Mouse (Mus musculus): ENCODE data around the gene Gm20388. TPM values are rescaled to one million over a fixed set of nuclear protein-coding genes. Genes with fewer than 3 reads are reported as not detected.

Gene Gm20388
- polyA plus RNA-seq, 1 experiment: 10.6 TPM

DNA sequence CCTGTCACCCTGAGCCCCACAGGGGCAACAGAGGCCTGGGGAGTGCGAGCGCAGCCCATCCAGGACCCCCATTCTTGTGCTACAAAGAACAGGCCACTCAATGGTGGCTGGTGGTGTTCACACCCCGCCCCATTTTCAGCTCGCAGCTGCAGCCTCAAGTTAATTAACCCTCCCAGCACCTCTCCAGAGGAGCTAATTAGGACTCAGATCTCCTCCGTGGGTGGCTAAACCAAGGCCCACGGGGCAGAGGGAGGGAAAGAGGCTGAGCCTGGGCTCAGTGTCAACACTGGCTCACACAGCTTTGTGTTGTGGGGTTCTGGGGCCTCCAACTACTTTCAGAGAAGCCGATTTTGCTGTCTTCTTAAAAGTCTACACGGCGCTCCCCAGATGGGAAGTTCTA lies 393.5 kb downstream of the Gm20388 start:
- TF ChIP-seq POLR2A (IDR thresholded peaks at IDR 0.05; ENCODE audit: borderline replicate concordance, control insufficient read depth, low read depth, low read length) (no peak), CTCF (IDR thresholded peaks at IDR 0.05; ENCODE audit: control insufficient read depth, insufficient read depth, low read length) (no peak)
- Histone ChIP-seq H3K27ac (ENCODE audit: control insufficient read depth, insufficient read depth, low read depth, low read length, poor library complexity) (no peak overlapping the region; the same call in 1 of the 2 replicates), H3K4me3 (replicated peaks; ENCODE audit: control insufficient read depth, low read depth, low read length) (no peak overlapping the region), H3K4me1 (ENCODE audit: control insufficient read depth, insufficient read depth, low read length) (peaks cover 1% of the 10 kb centered on the region; the same call in 1 of the 2 replicates)
- WGBS: 85% methylated on average over 9 of the region's 9 CpGs

DNA sequence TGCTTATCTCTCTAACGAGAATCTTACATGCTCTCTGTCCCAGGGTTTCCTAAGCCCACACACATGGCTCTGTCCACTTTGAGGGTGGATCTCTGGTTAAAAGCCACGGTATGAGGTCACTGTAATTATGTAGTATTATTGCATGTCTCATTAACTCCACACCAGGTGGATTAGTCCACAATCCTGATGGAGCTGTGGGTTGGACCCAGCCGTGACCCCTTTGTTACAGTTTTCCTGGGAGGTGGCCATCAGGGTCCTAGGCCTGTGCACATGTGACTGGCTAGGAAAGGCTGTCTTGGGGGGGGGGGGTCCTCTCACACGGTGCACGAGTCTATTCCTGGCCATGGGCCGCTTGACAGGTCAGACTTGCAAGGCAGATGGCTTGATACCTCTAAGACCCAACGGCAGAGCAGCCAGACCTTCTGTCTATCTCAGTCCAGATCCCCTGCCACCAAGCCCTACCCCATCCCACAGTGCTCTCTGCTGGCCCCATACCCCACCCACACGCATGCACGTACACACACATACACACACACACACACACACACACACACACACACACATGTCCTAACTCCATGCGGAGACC lies 395.3 kb downstream of the Gm20388 start:
- Histone ChIP-seq H3K4me3 (replicated peaks; ENCODE audit: control insufficient read depth, low read depth, low read length) (no peak overlapping the region), H3K4me1 (ENCODE audit: control insufficient read depth, insufficient read depth, low read length) (peaks cover 1% of the 10 kb centered on the region; the same call in 1 of the 2 replicates), H3K27ac (ENCODE audit: control insufficient read depth, insufficient read depth, low read depth, low read length, poor library complexity) (no peak overlapping the region)
- 83% methylated on average over 10 of the region's 10 CpGs for WGBS
- TF ChIP-seq CTCF (IDR thresholded peaks at IDR 0.05; ENCODE audit: control insufficient read depth, insufficient read depth, low read length) (no peak), POLR2A (IDR thresholded peaks at IDR 0.05; ENCODE audit: borderline replicate concordance, control insufficient read depth, low read depth, low read length) (no peak)

DNA sequence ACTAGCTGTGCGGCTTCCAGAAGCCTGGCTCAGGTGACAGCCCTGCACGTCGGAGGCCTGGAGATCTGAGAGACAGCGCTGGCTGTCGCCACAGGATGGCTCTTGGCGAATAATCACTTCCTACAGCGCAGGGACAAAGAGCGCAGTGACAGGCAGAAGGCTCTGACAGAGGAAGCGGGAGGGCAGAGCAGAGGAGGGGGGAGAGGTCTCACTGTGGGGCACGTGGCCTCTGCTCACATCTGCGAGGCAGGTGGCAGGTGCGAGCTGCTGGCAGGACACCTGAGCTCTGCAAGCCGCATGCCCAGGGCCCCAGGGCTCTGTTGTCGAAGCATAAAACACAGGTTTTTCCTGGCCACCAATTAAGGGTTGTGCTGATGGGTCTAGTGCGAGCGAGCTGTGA lies 396.5 kb downstream of the Gm20388 start:
- H3K4me1 ChIP-seq (ENCODE audit: control insufficient read depth, insufficient read depth, low read length): peaks cover 1% of the 10 kb centered on the region; the same call in 1 of the 2 replicates
- no peak for TF ChIP-seq POLR2A (IDR thresholded peaks at IDR 0.05; ENCODE audit: borderline replicate concordance, control insufficient read depth, low read depth, low read length)
- TF ChIP-seq CTCF (IDR thresholded peaks at IDR 0.05; ENCODE audit: control insufficient read depth, insufficient read depth, low read length): no peak
- no peak overlapping the region for H3K4me3 ChIP-seq (replicated peaks; ENCODE audit: control insufficient read depth, low read depth, low read length)
- H3K27ac ChIP-seq (ENCODE audit: control insufficient read depth, insufficient read depth, low read depth, low read length, poor library complexity): no peak overlapping the region; the same call in 1 of the 2 replicates
- 14% methylated on average over 16 of the region's 16 CpGs for WGBS

DNA sequence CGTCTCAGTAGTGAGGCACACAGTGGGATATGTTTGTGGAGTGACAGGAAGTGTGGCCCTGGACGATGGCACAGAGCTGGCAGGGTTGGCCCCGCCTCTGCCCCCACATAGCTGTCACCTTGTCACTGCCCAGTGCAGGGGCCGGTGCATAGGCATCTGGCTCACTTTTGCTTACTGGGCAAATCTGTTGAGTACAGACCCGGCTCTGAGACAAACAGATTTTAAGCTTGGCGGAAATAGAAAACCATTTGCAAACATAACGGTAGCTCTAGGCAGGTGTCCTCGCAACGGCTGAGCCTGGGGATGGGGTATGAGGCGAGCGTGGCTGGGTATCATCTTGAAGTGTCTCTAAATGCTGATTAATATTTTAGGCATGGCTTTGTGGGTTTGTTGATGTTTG lies 396.9 kb downstream of the Gm20388 start:
- H3K4me3 ChIP-seq (replicated peaks; ENCODE audit: control insufficient read depth, low read depth, low read length): no peak overlapping the region
- no peak overlapping the region; the same call in 1 of the 2 replicates for H3K27ac ChIP-seq (ENCODE audit: control insufficient read depth, insufficient read depth, low read depth, low read length, poor library complexity)
- WGBS: 56% methylated on average over 11 of the region's 11 CpGs
- TF ChIP-seq CTCF (IDR thresholded peaks at IDR 0.05; ENCODE audit: control insufficient read depth, insufficient read depth, low read length) (no peak), POLR2A (IDR thresholded peaks at IDR 0.05; ENCODE audit: borderline replicate concordance, control insufficient read depth, low read depth, low read length) (no peak)
- peaks cover 2% of the 10 kb centered on the region; the same call in 1 of the 2 replicates for H3K4me1 ChIP-seq (ENCODE audit: control insufficient read depth, insufficient read depth, low read length)

DNA sequence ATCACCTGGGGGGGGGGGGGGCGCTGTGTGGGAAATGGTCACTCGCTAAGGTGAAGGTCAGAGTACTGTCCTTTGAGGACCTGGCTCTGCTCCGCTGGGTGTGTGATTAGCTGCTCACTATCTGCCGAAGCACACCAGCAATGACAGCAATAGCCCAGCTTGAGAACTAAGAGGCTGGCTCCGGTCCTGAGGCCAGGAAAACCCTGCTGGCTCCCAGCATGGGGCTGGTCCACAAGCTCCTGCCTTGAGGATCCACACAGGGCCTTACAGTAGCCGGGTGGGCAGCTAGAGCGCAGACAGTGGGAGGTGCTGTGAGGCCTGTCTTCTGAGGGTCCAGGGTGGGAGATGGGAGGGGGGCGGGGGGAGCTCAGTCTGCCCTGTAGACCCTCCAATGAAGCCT lies 397.5 kb downstream of the Gm20388 start:
- no peak for TF ChIP-seq CTCF (IDR thresholded peaks at IDR 0.05; ENCODE audit: control insufficient read depth, insufficient read depth, low read length)
- no peak for TF ChIP-seq POLR2A (IDR thresholded peaks at IDR 0.05; ENCODE audit: borderline replicate concordance, control insufficient read depth, low read depth, low read length)
- Histone ChIP-seq H3K4me1 (ENCODE audit: control insufficient read depth, insufficient read depth, low read length) (peaks cover 2% of the 10 kb centered on the region; the same call in 1 of the 2 replicates), H3K27ac (ENCODE audit: control insufficient read depth, insufficient read depth, low read depth, low read length, poor library complexity) (no peak overlapping the region), H3K4me3 (replicated peaks; ENCODE audit: control insufficient read depth, low read depth, low read length) (no peak overlapping the region)
- WGBS: 86% methylated on average over 8 of the region's 8 CpGs

DNA sequence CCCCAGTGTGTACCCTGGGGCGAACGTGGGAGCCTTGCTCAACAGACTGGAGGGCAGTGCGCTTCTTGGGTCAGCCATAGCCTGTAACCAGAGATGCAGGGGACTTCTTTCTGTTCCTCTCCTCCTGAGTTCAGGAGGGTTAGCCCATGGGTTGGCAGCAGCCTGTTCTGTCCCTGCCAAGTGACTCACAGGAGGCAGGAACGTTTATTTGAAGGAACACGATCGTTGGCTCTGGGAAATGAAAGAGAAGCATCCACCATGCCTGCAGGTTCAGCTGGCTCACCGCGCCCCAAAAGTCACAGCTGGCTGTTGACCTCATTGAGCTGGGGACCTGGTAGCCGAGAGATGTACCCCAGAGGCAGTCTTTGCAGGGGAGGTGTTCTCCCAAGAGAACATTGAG lies 397.9 kb downstream of the Gm20388 start:
- H3K27ac ChIP-seq (ENCODE audit: control insufficient read depth, insufficient read depth, low read depth, low read length, poor library complexity): no peak overlapping the region
- H3K4me1 ChIP-seq (ENCODE audit: control insufficient read depth, insufficient read depth, low read length): peaks cover 2% of the 10 kb centered on the region; the same call in 1 of the 2 replicates
- TF ChIP-seq CTCF (IDR thresholded peaks at IDR 0.05; ENCODE audit: control insufficient read depth, insufficient read depth, low read length) (no peak), POLR2A (IDR thresholded peaks at IDR 0.05; ENCODE audit: borderline replicate concordance, control insufficient read depth, low read depth, low read length) (no peak)
- WGBS: 77% methylated on average over 9 of the region's 9 CpGs
- no peak overlapping the region for H3K4me3 ChIP-seq (replicated peaks; ENCODE audit: control insufficient read depth, low read depth, low read length)

DNA sequence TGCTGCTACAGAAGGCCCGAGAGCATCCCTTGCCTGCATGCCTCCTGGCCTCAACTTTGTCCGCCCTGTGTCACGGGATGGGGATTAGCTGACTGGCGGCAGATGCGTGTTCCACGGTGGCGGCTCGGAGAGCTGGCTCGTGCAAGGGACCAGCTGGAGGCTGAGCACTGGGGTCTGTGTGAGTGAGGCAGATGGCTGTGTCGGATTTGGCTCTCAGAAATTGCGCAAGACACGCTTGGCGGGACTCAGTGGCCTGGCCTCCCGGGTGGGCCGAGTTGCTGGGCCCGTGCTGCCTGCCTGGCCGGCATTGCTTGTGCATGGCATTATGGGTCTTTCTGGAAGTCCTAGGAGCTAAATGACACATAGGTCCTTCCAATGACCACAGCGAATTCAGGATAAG lies 398.7 kb downstream of the Gm20388 start:
- Histone ChIP-seq H3K27ac (ENCODE audit: control insufficient read depth, insufficient read depth, low read depth, low read length, poor library complexity) (no peak overlapping the region), H3K4me3 (replicated peaks; ENCODE audit: control insufficient read depth, low read depth, low read length) (no peak overlapping the region), H3K4me1 (ENCODE audit: control insufficient read depth, insufficient read depth, low read length) (peaks cover 2% of the 10 kb centered on the region; the same call in 1 of the 2 replicates)
- 67% methylated on average over 18 of the region's 18 CpGs for WGBS
- TF ChIP-seq POLR2A (IDR thresholded peaks at IDR 0.05; ENCODE audit: borderline replicate concordance, control insufficient read depth, low read depth, low read length) (no peak), CTCF (IDR thresholded peaks at IDR 0.05; ENCODE audit: control insufficient read depth, insufficient read depth, low read length) (no peak)

DNA sequence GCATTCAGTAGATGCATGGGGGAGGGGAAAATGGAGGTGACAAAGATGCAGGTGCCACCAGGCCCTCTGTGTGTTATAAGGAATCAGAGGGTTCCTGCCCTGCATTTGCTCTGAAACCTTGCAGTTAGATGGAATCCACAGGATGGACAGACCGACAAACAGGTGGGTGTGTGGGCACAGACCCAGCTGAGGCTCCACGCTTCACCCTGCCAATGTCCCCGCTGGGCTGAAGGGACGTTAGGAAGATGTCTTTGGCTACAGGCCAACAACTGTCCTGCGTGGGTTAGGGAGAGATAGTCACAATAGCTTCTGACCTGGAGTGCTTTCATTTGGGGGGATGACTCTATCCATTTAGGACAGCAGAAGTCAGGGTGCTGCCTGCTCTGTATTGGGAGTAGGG lies 399.4 kb downstream of the Gm20388 start:
- peaks cover 2% of the 10 kb centered on the region; the same call in 1 of the 2 replicates for H3K4me1 ChIP-seq (ENCODE audit: control insufficient read depth, insufficient read depth, low read length)
- H3K27ac ChIP-seq (ENCODE audit: control insufficient read depth, insufficient read depth, low read depth, low read length, poor library complexity): no peak overlapping the region
- TF ChIP-seq CTCF (IDR thresholded peaks at IDR 0.05; ENCODE audit: control insufficient read depth, insufficient read depth, low read length) (no peak), POLR2A (IDR thresholded peaks at IDR 0.05; ENCODE audit: borderline replicate concordance, control insufficient read depth, low read depth, low read length) (no peak)
- no peak overlapping the region for H3K4me3 ChIP-seq (replicated peaks; ENCODE audit: control insufficient read depth, low read depth, low read length)
- WGBS: 55% methylated on average over 5 of the region's 5 CpGs

Measured in bone marrow, adult 2 months (tissue).